Mouse (Mus musculus) testis, postnatal 14 days (tissue): ENCODE measurements around the gene Me3.

ENCODE experiments used
- DNase-seq: peaks from one replicate; pipeline ENCODE4 v3.0.0; 2021; ENCODE audit warnings: low spot score

The Me3 gene

GRCm38 (mm10) chr7:89903442-89904343 lies 271.5 kb downstream of the Me3 start, which contains the start of gene Ccdc81:
Gene Ccdc81 (minus strand): TSS chr7:89903629.
- DNase-seq = no peak
